Mouse (Mus musculus): Measurements from ENCODE around the gene Rmi2. TPM values are rescaled to one million over a fixed set of nuclear protein-coding genes. Genes with fewer than 3 reads are reported as not detected.

Rmi2 gene
- total RNA-seq, 4 experiments from 2014 or later: 0.29 to 0.41 (median 0.32) TPM

- DNase-seq (ENCODE audit: low spot score): no peak
Observed at GRCm38 (mm10) chr16:10925591-10926180, 90.8 kb downstream of the Rmi2 start.

- DNase-seq (ENCODE audit: low spot score): no peak
Observed at GRCm38 (mm10) chr16:10927026-10927425, 92.2 kb downstream of the Rmi2 start.

- no peak for DNase-seq (ENCODE audit: low spot score)
Observed at GRCm38 (mm10) chr16:10933372-10933771, 98.5 kb downstream of the Rmi2 start.

GRCm38 (mm10) chr16:10934047-10934446 lies 99.2 kb downstream of the Rmi2 start:
- DNase-seq (ENCODE audit: low spot score): no peak

GRCm38 (mm10) chr16:10936700-10937319 lies 102.0 kb downstream of the Rmi2 start:
- DNase-seq (ENCODE audit: low spot score): no peak

GRCm38 (mm10) chr16:10937497-10937896 lies 102.6 kb downstream of the Rmi2 start:
- no peak for DNase-seq (ENCODE audit: low spot score)

GRCm38 (mm10) chr16:10939932-10940331 lies 105.1 kb downstream of the Rmi2 start:
- DNase-seq (ENCODE audit: low spot score): no peak

GRCm38 (mm10) chr16:10940661-10941060 lies 105.8 kb downstream of the Rmi2 start:
- no peak for DNase-seq (ENCODE audit: low spot score)

Other genes with a start within 250 kb of the Rmi2 start
- gene Socs1, start 49.5 kb upstream of the Rmi2 start, total RNA-seq (2022): under 1 TPM; 0.32 to 0.41 (median 0.36) TPM
- not detected for gene Tnp2, start 46.4 kb upstream of the Rmi2 start, total RNA-seq (2022)
- not detected for gene Prm3, start 44.1 kb upstream of the Rmi2 start, total RNA-seq (2022)
- not detected for gene Prm2, start 38.9 kb upstream of the Rmi2 start, total RNA-seq (2022)
- not detected for gene Prm1, start 29.2 kb upstream of the Rmi2 start, total RNA-seq (2022)
- gene Gm11172, start 22.1 kb upstream of the Rmi2 start, total RNA-seq (2022): not detected
- 10 to 100 TPM; 24.1 to 31.1 (median 28.1) TPM for gene Snn, start 225.9 kb downstream of the Rmi2 start, total RNA-seq (2022)
- 10 to 100 TPM; 12.9 to 20.3 (median 14.4) TPM for gene Litaf, start 231.1 kb downstream of the Rmi2 start, total RNA-seq (2022)

Data from heart, adult 8-10 months (tissue).